Mouse (Mus musculus) heart, embryonic 12.5 days (tissue): ENCODE results near the gene Usp2. TPM values are rescaled to one million over a fixed set of nuclear protein-coding genes. Genes with fewer than 3 reads are reported as not detected.

Experiments
- ATAC-seq: fragments of 200-750 bp; cut with Nextera tagmentation; 2 replicates; pipeline ENCODE4 v1.8.0; 2017; ENCODE audit warnings: moderate TSS enrichment, moderate library complexity; ENCODE audit not compliant: insufficient number of reproducible peaks, low FRiP score
- H3K27ac ChIP-seq: fragments of 300-500 bp; sonication (generic); 2 replicates; pipeline ENCODE4 v1.5.1; 2016; ENCODE audit warnings: mild to moderate bottlenecking, moderate library complexity; ENCODE audit not compliant: poor library complexity, severe bottlenecking
- H3K27me3 ChIP-seq: fragments of 300-500 bp; sonication (generic); replicated peaks from 2 replicates; pipeline ENCODE4 v1.6.1; 2016; ENCODE audit warnings: mild to moderate bottlenecking, moderate library complexity
- H3K36me3 ChIP-seq: fragments of 300-500 bp; sonication (generic); 2 replicates; pipeline ENCODE4 v1.6.1; 2016; ENCODE audit warnings: mild to moderate bottlenecking, moderate library complexity
- H3K4me1 ChIP-seq: fragments of 300-500 bp; sonication (generic); replicated peaks from 2 replicates; pipeline ENCODE4 v1.6.1; 2016; ENCODE audit warnings: mild to moderate bottlenecking
- H3K4me2 ChIP-seq: fragments of 300-500 bp; sonication (generic); 2 replicates; pipeline ENCODE4 v1.6.1; 2016; ENCODE audit warnings: mild to moderate bottlenecking, moderate library complexity
- H3K4me3 ChIP-seq: fragments of 300-500 bp; sonication (generic); 2 replicates; pipeline ENCODE4 v1.5.1; 2016; ENCODE audit warnings: mild to moderate bottlenecking
- H3K9ac ChIP-seq: fragments of 300-500 bp; sonication (generic); 2 replicates; pipeline ENCODE4 v1.6.1; 2016; ENCODE audit warnings: mild to moderate bottlenecking, moderate library complexity
- H3K9me3 ChIP-seq: fragments of 300-500 bp; sonication (generic); replicated peaks from 2 replicates; pipeline ENCODE4 v1.6.1; 2016; ENCODE audit warnings: mild to moderate bottlenecking, moderate library complexity
- WGBS: fragments of 180-500 bp; shearing (Covaris S2); methylation state at CpG from one replicate; pipeline ENCODE4 v1.1.7; 2016; 5-methylcytosine and 5-hydroxymethylcytosine counted together
- polyA plus RNA-seq: library from polyadenylated mRNA; unstranded; fragments of >200 nt; fragmentation: Nextera tagmentation; extraction: Ambion mirVana; gene quantifications from 2 replicates; pipeline ENCODE4 v1.2.1, GENCODE M21; 2016

The Usp2 gene
- polyA plus RNA-seq, 1 experiment from 2014 or later = 51.7 TPM

DNA sequence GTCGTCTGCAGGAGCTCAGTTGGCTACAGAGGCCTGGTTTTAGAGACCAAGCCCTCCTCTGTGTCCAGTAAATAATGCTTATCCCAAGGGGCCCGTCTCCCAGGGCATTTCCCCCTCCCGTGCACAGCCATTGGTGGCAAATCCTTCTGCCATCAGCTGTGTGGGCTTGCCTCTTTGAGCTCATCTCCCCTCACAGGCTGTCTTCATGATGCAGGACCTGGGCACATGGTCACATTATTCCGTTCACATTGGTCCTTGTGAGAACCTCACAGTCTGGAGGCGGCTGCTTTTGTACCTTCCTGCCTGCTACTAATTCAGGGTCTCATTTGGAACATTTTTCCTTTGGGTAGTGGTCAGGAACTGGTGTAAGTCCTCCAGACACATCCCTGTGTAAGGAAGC is 75.1 kb downstream of the Usp2 start:
- Histone ChIP-seq H3K4me3 (no peak overlapping the region), H3K4me2 (no peak overlapping the region), H3K27ac (no peak overlapping the region), H3K9ac (no peak overlapping the region), H3K36me3 (peaks cover 82% of the 10 kb centered on the region), H3K27me3 (no peaks in the 10 kb centered on the region), H3K9me3 (no peaks in the 10 kb centered on the region), H3K4me1 (peaks cover 50% of the 10 kb centered on the region)
- 64% methylated on average over 5 of the region's 5 CpGs for WGBS
- no peak for ATAC-seq

DNA sequence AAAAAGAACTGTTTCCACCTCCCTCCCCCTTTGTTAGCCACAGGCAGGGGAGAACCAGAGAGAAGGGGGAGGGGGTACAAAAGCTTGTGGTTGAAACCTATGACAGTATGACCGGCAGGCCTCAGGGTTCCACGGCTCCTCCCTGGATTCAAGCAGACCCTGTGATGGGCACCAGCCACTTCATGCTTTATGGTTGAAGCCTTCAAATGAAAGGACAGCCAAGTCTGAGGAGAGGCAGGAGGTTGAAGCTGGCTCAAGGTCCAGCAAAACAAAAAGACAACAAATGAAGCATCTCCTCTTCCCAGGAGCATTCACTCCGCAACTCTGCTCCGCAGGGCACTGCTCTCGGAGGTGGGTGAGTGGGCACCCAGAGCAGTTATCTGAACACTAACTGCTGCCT is 76.6 kb downstream of the Usp2 start:
- H3K9me3 ChIP-seq = no peaks in the 10 kb centered on the region
- H3K4me2 ChIP-seq = no peak overlapping the region
- H3K4me3 ChIP-seq = no peak overlapping the region
- WGBS = 82% methylated on average over 5 of the region's 5 CpGs
- no peak overlapping the region for H3K9ac ChIP-seq
- peaks cover 70% of the 10 kb centered on the region for H3K36me3 ChIP-seq
- H3K4me1 ChIP-seq = peaks cover 49% of the 10 kb centered on the region
- H3K27me3 ChIP-seq = no peaks in the 10 kb centered on the region
- ATAC-seq = no peak
- H3K27ac ChIP-seq = peak overlapping the region; percentile 38

GRCm38 (mm10) chr9:44144023-44144717 is 77.3 kb downstream of the Usp2 start:
- no peak overlapping the region for H3K4me2 ChIP-seq
- H3K4me3 ChIP-seq = no peak overlapping the region
- ATAC-seq = no peak; the same call in 1 of the 2 replicates
- H3K27me3 ChIP-seq = no peaks in the 10 kb centered on the region
- H3K27ac ChIP-seq = peak overlapping the region; percentile 57
- H3K9me3 ChIP-seq = no peaks in the 10 kb centered on the region
- 33% methylated on average over 6 of the region's 8 CpGs for WGBS
- H3K4me1 ChIP-seq = peaks cover 41% of the 10 kb centered on the region
- peaks cover 70% of the 10 kb centered on the region for H3K36me3 ChIP-seq
- H3K9ac ChIP-seq = no peak overlapping the region

- no peak overlapping the region for H3K4me2 ChIP-seq
- no peak overlapping the region for H3K9ac ChIP-seq
- H3K36me3 ChIP-seq = peaks cover 70% of the 10 kb centered on the region
- 0 out of 2 replicates have a peak overlapping the region, but pooled peaks have one; percentile 57 for H3K27ac ChIP-seq
- peaks cover 36% of the 10 kb centered on the region for H3K4me1 ChIP-seq
- H3K27me3 ChIP-seq = no peaks in the 10 kb centered on the region
- ATAC-seq = no peak
- no peaks in the 10 kb centered on the region for H3K9me3 ChIP-seq
- H3K4me3 ChIP-seq = no peak overlapping the region
Measured at GRCm38 (mm10) chr9:44144718-44145060, 77.9 kb downstream of the Usp2 start.

Other genes starting within 250 kb of the Usp2 start
- gene Thy1, start 23.6 kb upstream of the Usp2 start, polyA plus RNA-seq = 1.1 and 1.5 TPM in 2 replicates
- not detected in 2 replicates for gene Mfrp, start 34.7 kb downstream of the Usp2 start, polyA plus RNA-seq
- 0.67 and 1.1 TPM in 2 replicates for gene C1qtnf5, start 40.2 kb downstream of the Usp2 start, polyA plus RNA-seq
- 0.20 TPM in 1 of 2 replicates, not detected in the other for gene Gm49380, start 46.5 kb downstream of the Usp2 start, polyA plus RNA-seq
- gene Rnf26, start 46.5 kb downstream of the Usp2 start, polyA plus RNA-seq = 48.4 and 51.3 TPM in 2 replicates
- 129 and 130 TPM in 2 replicates for gene Mcam, start 67.4 kb downstream of the Usp2 start, polyA plus RNA-seq
- 18.3 and 20.0 TPM in 2 replicates for gene Cbl, start 167.0 kb downstream of the Usp2 start, polyA plus RNA-seq
- gene Ccdc153, start 173.7 kb downstream of the Usp2 start, polyA plus RNA-seq = not detected in 2 replicates
- gene Pdzd3, start 184.4 kb downstream of the Usp2 start, polyA plus RNA-seq = not detected in 2 replicates
- gene Nlrx1, start 201.6 kb downstream of the Usp2 start, polyA plus RNA-seq = 6.9 and 7.7 TPM in 2 replicates
- gene Abcg4, start 221.6 kb downstream of the Usp2 start, polyA plus RNA-seq = 4.3 and 4.6 TPM in 2 replicates
- gene Hinfp, start 238.7 kb downstream of the Usp2 start, polyA plus RNA-seq = 16.5 and 18.3 TPM in 2 replicates